ENCODE assay signal across 11 mouse cellular contexts in genomic region chr4:41532420-41532819, GRCm38 (mm10). TPM values are rescaled to one million over a fixed set of nuclear protein-coding genes. Genes with fewer than 3 reads are reported as not detected.
DNase-seq lines count a peak whose midpoint lies in the region; ATAC-seq and TF ChIP-seq lines count a peak whose summit lies in the region.
"Had no signal": no experiment of that assay in that cellular context is flagged by ENCODE, and none has a peak within 500 bp of the region (broad histone marks: within the 10 kb centered on the region; RNA-seq: fewer than 3 reads in every experiment).

No protein-coding gene starts in this region.

- no peak for TF ChIP-seq CTCF in stomach, postnatal 0 days (IDR thresholded peaks at IDR 0.05; ENCODE audit: low read depth)
- TF ChIP-seq CTCF in intestine, postnatal 0 days (IDR thresholded peaks at IDR 0.05; ENCODE audit: low read depth), result no peak

- WGBS in stomach, postnatal 0 days, result 21% methylated on average over 6 of the region's 6 CpGs
- WGBS in heart, embryonic 12.5 days, result 21% methylated on average over 6 of the region's 6 CpGs
- WGBS in intestine, postnatal 0 days, result 25% methylated on average over 6 of the region's 6 CpGs

- peak; percentile 43 to 62 for DNase-seq in adrenal gland, postnatal 36 days
- DNase-seq in adrenal gland, adult 8-10 months, result no peak
- peak; percentile 27 for DNase-seq in ovary, postnatal 14 days (ENCODE audit: low spot score)
- no peak for DNase-seq in ovary, adult 18-20 months (ENCODE audit: low spot score)
- DNase-seq in embryo, embryonic 9.5 days (ENCODE audit: extremely low spot score), result peak; percentile 52
- peak; percentile 49 for DNase-seq in stomach, postnatal 0 days (ENCODE audit: low spot score)
- DNase-seq: spleen, adult 18-20 months had no signal

- no peaks in the 10 kb centered on the region for H3K27me3 ChIP-seq in stomach, postnatal 0 days (ENCODE audit: control insufficient read depth, insufficient read depth, low read length)
- H3K27me3 ChIP-seq in heart, embryonic 12.5 days (replicated peaks), result 0 out of 2 replicates have a peak, but pooled peaks cover 9% of the 10 kb centered on the region
- H3K27me3 ChIP-seq in intestine, postnatal 0 days (replicated peaks; ENCODE audit: control insufficient read depth, insufficient read depth, low read length), result no peaks in the 10 kb centered on the region
- H3K27me3 ChIP-seq: heart, embryonic 13.5 days had no signal

- no peaks in the 10 kb centered on the region for H3K4me1 ChIP-seq in stomach, postnatal 0 days (replicated peaks; ENCODE audit: control insufficient read depth, insufficient read depth)
- peaks cover 15% of the 10 kb centered on the region for H3K4me1 ChIP-seq in heart, embryonic 12.5 days (replicated peaks)
- H3K4me1 ChIP-seq in intestine, postnatal 0 days (replicated peaks; ENCODE audit: control insufficient read depth, insufficient read depth, low read length), result no peaks in the 10 kb centered on the region

- no peak overlapping the region for H3K27ac ChIP-seq in stomach, postnatal 0 days (replicated peaks)
- no peak overlapping the region for H3K27ac ChIP-seq in heart, embryonic 12.5 days (ENCODE audit: poor library complexity, severe bottlenecking)
- H3K27ac ChIP-seq in intestine, postnatal 0 days (ENCODE audit: low read depth, low read length), result no peak overlapping the region
- H3K27ac ChIP-seq: heart, embryonic 13.5 days had no signal

- no peaks in the 10 kb centered on the region for H3K9me3 ChIP-seq in stomach, postnatal 0 days (ENCODE audit: control insufficient read depth, low read length)
- no peaks in the 10 kb centered on the region for H3K9me3 ChIP-seq in heart, embryonic 12.5 days (replicated peaks)
- no peaks in the 10 kb centered on the region for H3K9me3 ChIP-seq in intestine, postnatal 0 days (ENCODE audit: control insufficient read depth)
- H3K9me3 ChIP-seq: heart, embryonic 13.5 days had no signal

- H3K36me3 ChIP-seq in stomach, postnatal 0 days (ENCODE audit: control insufficient read depth, insufficient read depth, low read length), result no peaks in the 10 kb centered on the region
- no peaks in the 10 kb centered on the region for H3K36me3 ChIP-seq in heart, embryonic 12.5 days
- H3K36me3 ChIP-seq in intestine, postnatal 0 days (ENCODE audit: control insufficient read depth, insufficient read depth), result no peaks in the 10 kb centered on the region
- H3K36me3 ChIP-seq: heart, embryonic 13.5 days had no signal

- TF ChIP-seq EP300 in stomach, postnatal 0 days (optimal IDR thresholded peaks at IDR 0.05), result no peak

- H3K4me3 ChIP-seq in stomach, postnatal 0 days (ENCODE audit: low read depth, low read length), result no peak overlapping the region
- H3K4me3 ChIP-seq in heart, embryonic 12.5 days, result no peak overlapping the region
- no peak overlapping the region for H3K4me3 ChIP-seq in intestine, postnatal 0 days (ENCODE audit: low read depth, low read length)
- H3K4me3 ChIP-seq: heart, embryonic 13.5 days had no signal

- no peak overlapping the region for H3K4me2 ChIP-seq in stomach, postnatal 0 days (replicated peaks; ENCODE audit: low read depth)
- no peak overlapping the region for H3K4me2 ChIP-seq in heart, embryonic 12.5 days
- no peak overlapping the region for H3K4me2 ChIP-seq in intestine, postnatal 0 days (replicated peaks; ENCODE audit: low read depth)
- H3K4me2 ChIP-seq: heart, embryonic 13.5 days had no signal

- H3K9ac ChIP-seq in stomach, postnatal 0 days (ENCODE audit: low read length), result no peak overlapping the region
- H3K9ac ChIP-seq in heart, embryonic 12.5 days, result no peak overlapping the region
- no peak overlapping the region for H3K9ac ChIP-seq in intestine, postnatal 0 days (ENCODE audit: low read depth, low read length)
- H3K9ac ChIP-seq: heart, embryonic 13.5 days had no signal

- no peak for ATAC-seq in stomach, postnatal 0 days (ENCODE audit: low FRiP score, low TSS enrichment)
- no peak for ATAC-seq in heart, embryonic 12.5 days (ENCODE audit: insufficient number of reproducible peaks, low FRiP score)
- no peak for ATAC-seq in intestine, postnatal 0 days

RNA-seq across cellular contexts. Expression of gene 1110017D15Rik, which starts 15.3 kb away (rescaled TPM):
- total RNA-seq in adrenal gland, postnatal 36 days (2021), result 1 to 10 TPM in 1 of 2 experiments, not detected in 1; 1.3 TPM
- total RNA-seq in adrenal gland, adult 8-10 months (2022), result under 1 TPM in 2 of 4 experiments, not detected in 2; 0.38 to 0.68 TPM
- polyA plus RNA-seq in stomach, postnatal 0 days (2015; fragmentation: Nextera tagmentation; extraction: Ambion mirVana), result 0.51 and 0.53 TPM in 2 replicates
- not detected in 2 replicates for polyA plus RNA-seq in heart, embryonic 12.5 days (2016; fragmentation: Nextera tagmentation; extraction: Ambion mirVana)
- polyA plus RNA-seq in intestine, postnatal 0 days (2015; fragmentation: Nextera tagmentation; extraction: Ambion mirVana), result 0.52 and 2.0 TPM in 2 replicates
- polyA plus RNA-seq: liver, embryonic 16.5 days had no signal

RNA-seq across cellular contexts. Expression of gene AI464131, which starts 29.5 kb away (rescaled TPM):
- total RNA-seq in adrenal gland, postnatal 36 days (2021), result 10 to 100 TPM in 1 of 2 experiments, 1 to 10 TPM in 1; 8.4 to 14.8 TPM
- total RNA-seq in adrenal gland, adult 8-10 months (2022), result 10 to 100 TPM in 3 of 4 experiments, 1 to 10 TPM in 1; 9.1 to 13.8 (median 10.6) TPM
- 3.9 and 4.5 TPM in 2 replicates for polyA plus RNA-seq in stomach, postnatal 0 days (2015; fragmentation: Nextera tagmentation; extraction: Ambion mirVana)
- 2.6 and 2.9 TPM in 2 replicates for polyA plus RNA-seq in heart, embryonic 12.5 days (2016; fragmentation: Nextera tagmentation; extraction: Ambion mirVana)
- 11.6 and 13.7 TPM in 2 replicates for polyA plus RNA-seq in intestine, postnatal 0 days (2015; fragmentation: Nextera tagmentation; extraction: Ambion mirVana)

RNA-seq across cellular contexts. Expression of gene Fam219a, which starts 36.9 kb away (rescaled TPM):
- 10 to 100 TPM; 14.7 to 20.5 TPM for total RNA-seq in adrenal gland, postnatal 36 days (2021)
- total RNA-seq in adrenal gland, adult 8-10 months (2022), result 10 to 100 TPM; 21.1 to 33.4 (median 27.0) TPM
- 1.4 and 2.4 TPM in 2 replicates for polyA plus RNA-seq in stomach, postnatal 0 days (2015; fragmentation: Nextera tagmentation; extraction: Ambion mirVana)
- polyA plus RNA-seq in heart, embryonic 12.5 days (2016; fragmentation: Nextera tagmentation; extraction: Ambion mirVana), result 2.2 and 2.6 TPM in 2 replicates
- polyA plus RNA-seq in intestine, postnatal 0 days (2015; fragmentation: Nextera tagmentation; extraction: Ambion mirVana), result 3.2 and 4.9 TPM in 2 replicates

RNA-seq across cellular contexts. Expression of gene Dnaic1, which starts 37.2 kb away (rescaled TPM):
- total RNA-seq in adrenal gland, postnatal 36 days (2021), result not detected
- total RNA-seq in adrenal gland, adult 8-10 months (2022), result under 1 TPM in 3 of 4 experiments, not detected in 1; 0.49 to 0.94 (median 0.86) TPM
- 6.0 and 6.5 TPM in 2 replicates for polyA plus RNA-seq in stomach, postnatal 0 days (2015; fragmentation: Nextera tagmentation; extraction: Ambion mirVana)
- polyA plus RNA-seq in heart, embryonic 12.5 days (2016; fragmentation: Nextera tagmentation; extraction: Ambion mirVana), result 1.4 and 2.1 TPM in 2 replicates
- 2.3 and 3.4 TPM in 2 replicates for polyA plus RNA-seq in intestine, postnatal 0 days (2015; fragmentation: Nextera tagmentation; extraction: Ambion mirVana)

Comparison
In these comparisons a context has a peak if more than half of its experiments do, and no peak if none do; other contexts are left out.
1. DNase-seq: peak in adrenal gland, postnatal 36 days (2 of 2), ovary, postnatal 14 days (single experiment), embryo, embryonic 9.5 days (single experiment) and stomach, postnatal 0 days (single experiment); none in adrenal gland, adult 8-10 months (single experiment) and ovary, adult 18-20 months (single experiment).